Mouse (Mus musculus): ENCODE results near the gene Gprasp2. TPM values are rescaled to one million over a fixed set of nuclear protein-coding genes. Genes with fewer than 3 reads are reported as not detected.

Gene Gprasp2
- 2.5 and 3.8 TPM in 2 replicates for polyA plus RNA-seq (2015; fragmentation: Nextera tagmentation; extraction: Ambion mirVana)

DNA sequence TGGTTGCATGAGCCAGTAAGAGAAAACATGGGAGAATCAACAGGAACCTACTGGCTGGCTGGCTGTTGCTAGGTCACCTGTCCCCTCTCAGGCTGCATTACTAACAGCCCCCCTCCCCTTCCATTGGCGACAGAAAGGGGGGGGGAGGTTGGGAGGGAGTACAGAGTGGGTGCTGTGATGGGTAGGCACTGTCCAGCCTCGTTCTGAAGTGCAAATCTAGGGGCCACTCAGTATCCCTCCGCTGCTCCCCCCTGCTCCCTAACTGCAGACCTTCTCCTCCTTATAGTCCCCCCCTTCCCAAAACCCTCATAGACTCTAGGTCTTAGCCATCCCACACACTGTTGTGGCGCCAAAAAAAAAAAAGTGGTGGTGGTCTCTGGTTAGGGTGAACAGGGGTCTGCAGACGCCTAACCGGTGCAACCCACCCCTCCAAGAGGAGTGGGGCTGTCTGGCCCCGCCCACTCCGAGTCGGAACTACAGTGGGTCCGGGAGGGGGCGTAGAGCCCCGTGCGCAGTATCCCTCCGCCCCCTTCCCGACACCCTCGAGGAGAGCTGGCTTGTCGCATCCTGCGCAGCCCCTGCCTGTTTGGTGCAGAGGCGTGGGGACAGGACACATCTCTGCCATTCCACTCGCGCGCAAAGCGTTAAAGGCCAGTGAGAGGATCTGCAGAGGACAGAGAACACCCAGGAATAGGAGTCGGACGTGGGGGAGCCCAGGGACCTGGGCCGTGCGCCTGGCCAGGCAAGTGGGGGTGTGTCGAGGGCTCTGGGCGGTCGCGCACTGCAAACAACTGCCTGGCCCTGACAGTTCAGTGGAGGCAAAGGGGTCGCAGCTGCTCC is at the start of gene Gprasp2:
Gene Gprasp2 (plus strand): TSS at position 514 of the 840 bp plus-strand sequence.

DNA sequence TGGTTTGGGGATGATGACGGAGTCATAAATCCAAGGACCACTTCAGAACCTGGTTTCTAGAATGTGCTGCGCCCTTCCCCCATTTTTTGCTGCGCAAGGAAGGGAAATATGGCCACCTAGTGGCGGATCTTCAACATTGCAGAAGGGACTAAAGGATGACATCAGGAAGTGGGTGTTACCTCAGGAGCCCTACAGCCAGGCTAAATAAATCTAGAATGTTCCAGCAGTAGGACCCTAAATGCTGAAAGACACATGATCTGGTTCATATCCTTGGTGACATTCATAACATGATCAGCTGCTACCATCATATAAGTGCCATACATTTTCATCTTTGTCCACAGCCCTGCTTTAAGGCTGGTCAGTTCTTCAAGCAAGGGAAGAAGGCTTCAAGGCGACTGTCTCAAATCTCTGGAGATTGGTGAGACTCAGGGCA is 41.6 kb upstream of the Gprasp2 start, which contains the start of gene Bhlhb9:
Gene Bhlhb9 (plus strand): TSS at position 383 of the 433 bp plus-strand sequence.

Other genes with a start within 250 kb of the Gprasp2 start
- 0.12 and 0.19 TPM in 2 replicates for gene Nxf7, start 240.3 kb upstream of the Gprasp2 start, polyA plus RNA-seq (2015; fragmentation: Nextera tagmentation; extraction: Ambion mirVana)
- gene Prame, start 211.3 kb upstream of the Gprasp2 start, polyA plus RNA-seq (2015; fragmentation: Nextera tagmentation; extraction: Ambion mirVana) = not detected in 2 replicates
- gene Tcp11x2, start 145.2 kb upstream of the Gprasp2 start, polyA plus RNA-seq (2015; fragmentation: Nextera tagmentation; extraction: Ambion mirVana) = not detected in 2 replicates
- gene Tmsb15a, start 113.8 kb upstream of the Gprasp2 start, polyA plus RNA-seq (2015; fragmentation: Nextera tagmentation; extraction: Ambion mirVana) = not detected in 2 replicates
- 5.5 and 5.7 TPM in 2 replicates for gene Armcx5, start 96.3 kb upstream of the Gprasp2 start, polyA plus RNA-seq (2015; fragmentation: Nextera tagmentation; extraction: Ambion mirVana)
- 10.1 and 10.5 TPM in 2 replicates for gene Gprasp1, start 96.3 kb upstream of the Gprasp2 start, polyA plus RNA-seq (2015; fragmentation: Nextera tagmentation; extraction: Ambion mirVana)
- 19.4 and 24.6 TPM in 2 replicates for gene Bhlhb9, start 41.4 kb upstream of the Gprasp2 start, polyA plus RNA-seq (2015; fragmentation: Nextera tagmentation; extraction: Ambion mirVana)
- gene Arxes2, start 154.8 kb downstream of the Gprasp2 start, polyA plus RNA-seq (2015; fragmentation: Nextera tagmentation; extraction: Ambion mirVana) = 35.2 and 48.2 TPM in 2 replicates
- gene Arxes1, start 194.3 kb downstream of the Gprasp2 start, polyA plus RNA-seq (2015; fragmentation: Nextera tagmentation; extraction: Ambion mirVana) = 13.2 and 17.6 TPM in 2 replicates
- gene Bex2, start 229.2 kb downstream of the Gprasp2 start, polyA plus RNA-seq (2015; fragmentation: Nextera tagmentation; extraction: Ambion mirVana) = 5.6 and 6.0 TPM in 2 replicates
- gene Nxf3, start 246.2 kb downstream of the Gprasp2 start, polyA plus RNA-seq (2015; fragmentation: Nextera tagmentation; extraction: Ambion mirVana) = 0.05 and 0.11 TPM in 2 replicates

All from urinary bladder, postnatal 0 days (tissue).